Mouse (Mus musculus) T-helper 1 cell (primary cell): Measurements from ENCODE around the gene Tjp2.

Experiments
- in situ Hi-C: fragments of 300-600 bp; cut with MboI, MseI; formaldehyde crosslinking; loops from one replicate; pipeline ENCODE4 v1.15.1; 2025; ENCODE audit warnings: high pct_unique_total_duplicates

Gene Tjp2

GRCm38 (mm10) chr19:24183680-24184235, 41.1 kb downstream of the Tjp2 start:
- in situ Hi-C loops = no loop called here

GRCm38 (mm10) chr19:24180415-24180814, 44.4 kb downstream of the Tjp2 start:
- in situ Hi-C loops = no loop called here

DNA sequence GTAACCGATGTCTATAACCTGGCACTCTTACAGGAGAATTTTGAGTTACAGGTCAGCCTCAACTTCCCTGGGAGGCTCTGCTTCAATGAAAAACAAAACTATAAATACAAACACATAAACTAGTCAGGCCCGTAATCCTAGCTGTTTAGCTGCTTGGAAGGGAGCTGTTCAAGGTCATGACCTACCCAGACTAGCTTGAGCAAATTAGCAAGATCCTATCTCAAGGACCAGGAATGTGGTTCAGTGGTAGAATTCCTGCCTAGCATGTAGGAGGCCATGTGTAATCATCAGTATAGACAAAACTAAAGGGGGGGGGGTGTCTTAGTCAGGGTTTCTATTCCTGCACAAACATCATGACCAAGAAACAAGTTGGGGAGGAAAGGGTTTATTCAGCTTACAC, 46.7 kb downstream of the Tjp2 start:
- in situ Hi-C loops = no loop called here

DNA sequence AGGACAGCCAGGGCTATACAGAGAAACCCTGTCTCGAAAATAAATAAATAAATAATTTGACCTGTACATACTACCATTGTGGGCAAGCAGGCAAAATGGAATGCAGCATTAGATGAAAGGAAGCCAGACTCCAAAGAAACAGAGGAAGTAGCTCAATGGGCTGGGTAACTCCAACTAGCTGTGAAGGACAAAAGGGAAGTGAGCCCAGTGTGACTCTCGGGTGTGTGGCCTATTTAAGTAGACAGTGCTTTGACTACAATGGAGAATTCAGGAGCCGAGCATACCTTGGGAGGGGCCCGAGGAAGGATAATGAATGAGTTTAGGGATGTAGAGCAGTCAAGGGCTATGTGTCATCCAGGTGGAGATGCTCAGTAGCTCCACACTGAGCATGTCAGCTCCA, 48.1 kb downstream of the Tjp2 start:
- in situ Hi-C loops = no loop called here

DNA sequence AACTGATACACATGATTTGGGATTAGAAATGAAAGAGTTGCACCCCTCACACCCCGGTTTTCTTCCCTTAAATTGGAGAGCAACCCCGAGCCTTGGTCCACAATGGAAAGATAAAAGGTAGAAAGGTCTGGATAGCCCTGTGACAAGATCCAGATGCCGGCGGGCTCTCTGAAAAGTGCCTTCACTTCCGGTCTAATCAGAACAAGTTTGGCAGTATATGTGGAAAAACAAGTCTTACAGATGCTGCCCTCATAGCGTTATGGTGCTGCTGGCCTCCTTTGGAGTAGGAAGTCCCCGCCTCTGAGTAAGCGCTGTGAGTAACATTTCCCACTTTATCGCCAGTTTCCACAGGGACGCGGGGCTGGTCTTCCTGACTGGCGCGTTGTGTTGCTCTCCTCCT, 49.9 kb downstream of the Tjp2 start:
- in situ Hi-C loops = no loop called here

DNA sequence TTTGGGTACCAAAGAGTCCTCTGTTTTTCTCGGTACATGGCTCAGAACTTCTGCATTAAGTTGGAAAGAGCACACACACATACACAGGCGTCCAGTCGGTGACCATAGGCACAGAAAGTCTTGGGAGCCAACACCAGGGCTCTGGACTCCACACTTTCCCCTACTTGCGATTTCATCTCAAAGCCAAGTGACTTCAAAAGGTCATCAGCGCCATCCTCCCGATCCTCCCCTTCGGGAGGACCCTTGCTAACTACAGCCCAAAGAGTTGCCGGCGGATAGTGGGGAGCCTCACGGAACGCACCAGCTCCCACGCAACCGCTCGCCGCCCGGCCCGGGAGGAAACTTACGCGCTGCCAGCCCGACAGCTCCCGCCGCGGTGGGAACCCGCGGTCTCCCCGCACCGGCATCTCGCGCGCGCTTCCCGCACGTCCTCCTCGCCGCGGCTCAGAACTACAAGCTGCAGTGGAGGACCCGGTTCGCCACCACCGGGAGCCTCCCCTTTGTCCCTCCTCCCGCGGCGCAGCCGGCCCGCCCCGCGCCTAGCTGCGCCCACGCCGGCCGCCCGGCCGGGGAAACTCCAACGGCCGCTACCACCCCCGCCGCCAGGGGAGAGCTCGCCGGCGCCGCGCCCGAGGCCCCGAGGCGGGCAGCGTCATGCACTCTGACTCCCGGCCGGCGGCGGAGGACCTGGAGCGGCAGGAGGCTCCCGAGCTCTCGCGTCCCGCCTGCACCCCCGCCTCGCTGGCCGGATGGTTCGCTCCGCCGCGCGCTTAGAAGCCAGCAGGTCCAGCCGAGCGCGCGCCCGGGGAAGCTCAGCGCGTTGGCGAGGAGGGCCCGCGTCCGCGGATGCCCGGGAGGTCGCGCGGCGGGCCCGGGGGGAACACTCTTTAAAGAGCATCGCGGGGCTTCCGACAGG, 51.0 kb downstream of the Tjp2 start:
- in situ Hi-C loops = no loop called here

DNA sequence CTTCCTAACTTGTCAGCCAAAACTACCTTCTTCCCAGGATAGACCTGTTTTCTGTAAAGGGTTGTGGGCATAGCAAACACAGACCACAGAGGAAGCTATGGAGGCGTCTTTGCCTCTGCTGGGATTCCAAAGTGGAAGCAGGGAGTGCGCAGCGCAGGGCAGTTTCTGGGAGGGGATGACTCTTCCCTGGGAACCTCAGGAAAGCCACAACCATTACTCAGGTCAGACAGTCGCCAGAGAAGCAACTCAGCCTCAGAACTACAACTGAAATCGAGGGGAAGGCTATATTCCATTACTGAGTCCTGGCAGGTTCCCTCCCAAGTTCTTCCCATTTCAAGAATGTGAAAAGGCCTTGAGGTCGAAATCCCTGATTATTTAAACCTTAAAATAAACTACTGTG, 51.8 kb downstream of the Tjp2 start:
- in situ Hi-C loops = no loop called here

GRCm38 (mm10) chr19:24168531-24168930, 56.3 kb downstream of the Tjp2 start:
- in situ Hi-C loops = no loop called here

- in situ Hi-C loops = no loop called here
Measured at GRCm38 (mm10) chr19:24166516-24167091, 58.2 kb downstream of the Tjp2 start.

DNA sequence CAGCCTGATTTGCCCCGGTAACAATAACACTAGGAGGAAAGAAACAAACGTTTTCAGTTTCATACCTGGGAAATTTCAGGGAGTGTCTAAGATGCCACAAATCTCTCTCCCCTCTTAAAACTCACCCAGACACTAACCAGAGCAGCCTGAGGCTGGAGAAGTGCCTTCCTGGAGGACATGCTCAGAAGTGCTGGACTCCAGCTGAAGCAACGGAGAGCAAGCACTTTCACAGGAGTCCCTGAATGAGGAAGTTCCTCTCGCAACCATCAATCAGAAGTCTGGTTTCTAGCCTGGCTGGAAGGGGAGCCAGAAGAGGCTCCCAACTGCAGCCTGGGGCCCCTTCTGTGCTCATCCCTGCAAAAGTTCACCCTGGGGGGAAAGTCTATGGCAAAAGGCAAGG, 60.9 kb downstream of the Tjp2 start:
- in situ Hi-C loops = no loop called here

DNA sequence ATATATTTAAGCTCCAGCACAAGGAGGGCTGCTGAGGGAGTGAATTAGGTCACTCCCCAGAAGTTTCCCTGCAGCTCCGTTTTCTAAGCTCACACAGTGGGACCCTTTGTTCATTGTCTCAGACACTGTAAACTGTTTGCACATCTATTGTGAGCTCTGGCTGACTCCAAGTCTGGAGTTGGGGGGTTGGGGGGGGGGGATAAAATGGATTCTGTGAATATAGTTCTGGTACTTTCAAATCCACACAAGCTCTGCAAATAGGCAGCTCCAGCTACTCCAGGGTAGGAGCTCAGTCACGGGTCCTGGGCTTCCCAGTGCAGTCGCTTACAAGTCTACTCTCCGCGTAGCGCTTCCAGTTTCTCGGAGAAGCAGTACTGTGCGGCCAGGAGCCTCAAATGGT, 64.4 kb downstream of the Tjp2 start:
- in situ Hi-C loops = no loop called here

GRCm38 (mm10) chr19:24159751-24160150, 65.1 kb downstream of the Tjp2 start:
- in situ Hi-C loops = loop anchor here (5.0 to 10.0 kb wide), 2 partner anchors 58 to 105 kb away; no protein-coding TSS in a partner anchor

DNA sequence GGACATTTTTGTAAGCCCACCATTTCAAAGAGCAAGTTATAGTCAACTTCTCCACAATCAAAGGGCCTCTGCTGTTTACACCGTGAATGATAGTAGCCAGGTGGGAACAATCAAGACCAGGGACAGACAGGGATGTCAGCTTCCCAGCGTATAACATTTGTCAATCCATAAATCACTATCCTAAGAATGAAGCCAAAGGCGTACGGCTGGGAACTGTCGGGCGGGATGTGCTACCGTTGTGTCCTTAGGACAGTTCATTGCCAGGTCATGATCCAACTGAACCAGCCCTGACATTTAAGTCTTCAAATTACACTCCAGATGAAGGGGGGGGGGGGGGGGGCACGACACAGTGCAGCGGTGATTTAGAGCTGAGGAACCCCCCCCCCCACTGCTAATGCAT, 65.5 kb downstream of the Tjp2 start:
- in situ Hi-C loops = loop anchor here (5.0 to 10.0 kb wide), 2 partner anchors 58 to 105 kb away; no protein-coding TSS in a partner anchor

- in situ Hi-C loops = loop anchor here (5.0 to 10.0 kb wide), 2 partner anchors 61 to 109 kb away; no protein-coding TSS in a partner anchor
Measured at GRCm38 (mm10) chr19:24156067-24156455, 68.8 kb downstream of the Tjp2 start.

- in situ Hi-C loops = loop anchor here (5.0 to 10.0 kb wide), 2 partner anchors 62 to 109 kb away; no protein-coding TSS in a partner anchor
Measured at GRCm38 (mm10) chr19:24155395-24156066, 69.3 kb downstream of the Tjp2 start.

DNA sequence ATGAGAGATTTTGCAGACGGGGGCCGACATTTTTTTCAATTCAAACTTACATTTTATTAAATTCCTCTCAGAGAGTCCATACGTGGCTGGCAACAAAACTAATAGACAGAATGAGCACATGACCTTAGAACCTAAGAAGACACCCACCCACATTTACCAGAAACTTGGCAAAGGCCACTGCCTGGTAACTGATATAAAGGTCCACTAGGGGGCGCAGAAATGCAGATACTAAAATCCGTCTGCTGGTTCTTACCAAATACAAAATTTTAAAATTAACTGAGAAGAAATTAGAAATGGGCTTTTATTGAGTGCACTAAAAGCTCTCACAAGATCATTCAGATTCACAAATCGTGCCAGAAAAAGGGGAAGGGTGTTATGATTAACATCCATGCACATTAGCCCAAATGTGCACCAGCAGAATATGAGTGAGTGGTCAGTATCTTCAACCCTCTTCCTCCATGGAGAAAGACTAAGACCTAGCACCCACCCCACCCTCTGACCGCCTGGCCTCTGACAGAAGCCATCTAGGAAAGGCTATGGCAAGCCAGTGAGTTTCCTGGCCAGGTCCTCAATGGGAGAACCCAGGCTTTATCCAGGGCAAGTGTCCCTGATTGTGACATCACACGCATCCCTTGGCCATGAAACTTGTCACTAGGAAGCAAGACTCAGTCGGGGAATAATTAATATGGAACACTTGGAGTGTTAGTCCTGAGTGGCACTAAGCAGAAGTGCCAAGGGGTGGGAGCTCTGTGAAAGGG, 71.4 kb downstream of the Tjp2 start:
- in situ Hi-C loops = loop anchor here (10.0 kb wide), 1 partner anchor 111 kb away; no protein-coding TSS in a partner anchor

- in situ Hi-C loops = no loop called here
Measured at GRCm38 (mm10) chr19:24144009-24144408, 80.8 kb downstream of the Tjp2 start.

DNA sequence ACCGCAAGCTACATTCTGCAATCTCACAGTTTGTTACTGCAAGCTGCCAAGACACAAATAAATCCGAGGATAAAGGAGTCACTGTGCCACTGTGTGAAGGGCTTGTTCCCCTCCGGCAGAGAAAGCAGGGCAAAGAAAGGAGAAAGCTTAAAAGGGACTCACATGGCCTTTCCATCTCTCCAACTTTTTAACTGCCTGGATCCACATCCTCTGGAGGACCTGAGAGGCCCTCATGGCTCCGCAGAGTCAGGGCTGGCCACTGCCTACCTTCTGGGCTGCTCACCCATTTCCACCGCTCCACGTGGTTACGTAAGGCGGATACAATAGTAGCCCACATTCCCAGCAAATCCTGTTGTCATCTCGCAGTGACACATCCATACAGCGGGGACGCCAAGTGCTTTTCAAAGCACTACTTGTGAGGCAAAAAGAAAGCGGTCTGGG, 82.2 kb downstream of the Tjp2 start:
- in situ Hi-C loops = no loop called here

DNA sequence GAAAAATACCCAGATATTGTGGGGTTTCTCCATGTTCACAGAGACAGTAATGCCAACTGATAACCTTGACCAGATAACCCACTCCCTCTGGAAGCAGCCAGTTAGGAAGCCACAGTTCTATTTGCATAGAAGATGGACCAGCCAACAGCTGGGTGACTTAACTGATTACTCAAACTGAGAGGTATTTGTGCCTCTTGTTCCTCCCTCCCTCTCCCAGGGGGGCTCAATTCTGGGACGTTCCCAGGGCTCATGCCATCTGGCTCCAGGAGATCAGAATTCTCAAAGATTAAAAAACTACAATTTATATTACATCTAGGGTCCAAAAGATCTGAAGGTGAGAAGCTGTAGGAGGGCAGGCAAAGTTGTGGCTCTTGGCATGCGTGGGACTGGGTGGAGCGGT, 84.5 kb downstream of the Tjp2 start:
- in situ Hi-C loops = no loop called here

GRCm38 (mm10) chr19:24137392-24137791, 87.4 kb downstream of the Tjp2 start:
- in situ Hi-C loops = no loop called here

DNA sequence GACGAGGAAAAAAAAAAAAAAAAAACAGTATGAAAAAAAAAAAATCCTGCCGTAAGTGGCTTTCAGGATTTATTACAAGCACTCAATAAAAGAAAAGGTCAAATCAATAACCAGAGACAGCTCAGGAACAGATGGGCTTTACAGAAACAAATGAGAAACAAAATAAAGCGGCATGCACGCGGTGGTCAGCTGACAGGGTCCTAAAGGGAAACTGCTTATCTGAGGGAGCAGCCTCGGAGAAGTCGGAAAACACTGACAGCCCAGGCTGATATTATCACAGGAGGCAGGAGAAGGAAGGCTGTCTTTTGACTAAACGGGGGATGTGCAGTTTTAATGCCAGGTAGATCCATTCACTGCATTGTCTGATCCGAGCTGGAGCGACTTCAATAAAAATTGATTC, 89.8 kb downstream of the Tjp2 start:
- in situ Hi-C loops = no loop called here
